Mouse (Mus musculus) G1E (cell line): ENCODE measurements around the gene Axdnd1. TPM values are rescaled to one million over a fixed set of nuclear protein-coding genes. Genes with fewer than 3 reads are reported as not detected.
"Not testable (repeated sequence)": the region's sequence is repeated elsewhere in the genome, so short reads cannot be mapped to it uniquely, and the experiment has no call there.

Experiments used
- ATAC-seq: 2 replicates; pipeline ENCODE4 v1.8.0; 2016; ENCODE audit warnings: mild to moderate bottlenecking; ENCODE audit not compliant: insufficient number of reproducible peaks, poor library complexity, low FRiP score, severe bottlenecking; ENCODE audit errors: extremely low read depth
- DNase-seq: peaks from one replicate; pipeline ENCODE4 v3.0.0; 2012; ENCODE audit warnings: low spot score
- H3K27me3 ChIP-seq: 2 replicates; pipeline ENCODE4 v1.6.1; 2012; ENCODE audit warnings: mild to moderate bottlenecking, low read length, inconsistent platforms; ENCODE audit not compliant: insufficient read depth
- H3K36me3 ChIP-seq: replicated peaks from 2 replicates; pipeline ENCODE3; 2012; ENCODE audit warnings: mild to moderate bottlenecking, inconsistent platforms
- H3K4me1 ChIP-seq: 2 replicates; pipeline ENCODE4 v1.6.1; 2012; ENCODE audit warnings: low read depth, low read length, inconsistent platforms, mixed read lengths; ENCODE audit not compliant: insufficient read depth
- H3K4me3 ChIP-seq: 2 replicates; pipeline ENCODE4 v1.5.1; 2012; ENCODE audit warnings: low read depth, mild to moderate bottlenecking, inconsistent platforms, low read length, moderate library complexity, mixed read lengths
- H3K9me3 ChIP-seq: replicated peaks from 2 replicates; pipeline ENCODE4 v1.6.1; 2012; ENCODE audit warnings: inconsistent platforms
- CTCF ChIP-seq: IDR thresholded peaks from 2 replicates; pipeline ENCODE4 v1.5.1; 2012; ENCODE audit warnings: low read depth, low read length, inconsistent platforms, mixed read lengths
- GATA1 ChIP-seq: IDR thresholded peaks from 2 replicates; pipeline ENCODE4 v1.6.1; 2012; ENCODE audit warnings: borderline replicate concordance, low read length, inconsistent platforms, mixed read lengths
- GATA2 ChIP-seq: IDR thresholded peaks from 2 replicates; pipeline ENCODE4 v1.6.1; 2012; ENCODE audit warnings: low read depth, low read length, inconsistent platforms, borderline replicate concordance
- POLR2AphosphoS5 ChIP-seq: IDR thresholded peaks from 2 replicates; pipeline ENCODE4 v1.6.1; 2012; ENCODE audit warnings: low read depth, low read length, inconsistent platforms; ENCODE audit not compliant: insufficient replicate concordance
- TAL1 ChIP-seq: conservative IDR thresholded peaks from 2 replicates; pipeline ENCODE4 v1.6.1; 2012; ENCODE audit warnings: low read depth, low read length, inconsistent platforms, mixed read lengths
- polyA plus RNA-seq: library from polyadenylated mRNA; stranded (reverse); fragments of >175 nt; gene quantifications from 2 replicates; pipeline ENCODE4 v1.2.3, GENCODE M21; 2012
- total RNA-seq, 2 experiments: library from RNA; stranded (forward) in 1 of 2; stranded (reverse) in 1 of 2; fragments of 200-1000 nt in 1 of 2; fragments of >200 nt in 1 of 2; fragmentation: Nextera tagmentation in 1 of 2; gene quantifications; 2 replicates each; pipeline ENCODE4 v1.2.3; 2014 to 2017

Axdnd1 gene
- total and polyA plus RNA-seq, 3 experiments: 1.4 to 6.7 TPM; not detected in 1

GRCm38 (mm10) chr1:156310630-156311029 is 110.3 kb downstream of the Axdnd1 start, which contains the start of gene Nphs2:
Gene Nphs2, plus strand, starts transcription at chr1:156310727.
- TF ChIP-seq POLR2AphosphoS5: no peak
- TF ChIP-seq GATA1: no peak
- TF ChIP-seq GATA2: no peak
- TF ChIP-seq CTCF: no peak
- TF ChIP-seq TAL1: no peak
- H3K36me3 ChIP-seq: no peaks in the 10 kb centered on the region
- H3K4me1 ChIP-seq: no peaks in the 10 kb centered on the region
- no peak within 1 kb of the TSS for H3K4me3 ChIP-seq
- DNase-seq (no peak), ATAC-seq (no peak)
- H3K9me3 ChIP-seq: no peaks in the 10 kb centered on the region
- H3K27me3 ChIP-seq: peaks cover 12% of the 10 kb centered on the region

DNA sequence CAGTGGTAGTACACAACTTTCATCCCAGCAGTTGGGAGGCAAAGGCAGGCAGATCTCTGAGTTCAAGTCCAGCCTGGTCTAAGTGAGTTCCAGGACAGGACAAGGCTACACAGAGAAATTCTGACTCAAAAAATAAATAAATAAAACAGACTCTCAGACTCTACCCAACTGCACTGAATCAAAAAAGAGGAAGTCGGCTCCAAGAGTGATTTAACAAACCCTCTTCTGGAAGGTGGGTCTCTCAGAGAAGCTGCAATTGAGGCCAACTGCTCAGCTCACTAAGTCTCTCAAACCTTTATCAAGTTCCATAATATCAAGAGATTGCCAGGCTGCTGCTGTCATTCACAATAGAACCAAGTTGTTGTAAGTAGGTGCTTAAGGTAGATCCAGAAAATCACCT is 112.4 kb downstream of the Axdnd1 start:
- Histone ChIP-seq H3K4me3 (no peak overlapping the region), H3K9me3 (no peaks in the 10 kb centered on the region), H3K36me3 (no peaks in the 10 kb centered on the region), H3K27me3 (peaks cover 12% of the 10 kb centered on the region), H3K4me1 (no peaks in the 10 kb centered on the region)
- peak; percentile 12 for DNase-seq
- TF ChIP-seq GATA1: no peak
- TF ChIP-seq CTCF: no peak
- no peak for TF ChIP-seq POLR2AphosphoS5
- TF ChIP-seq GATA2: no peak
- TF ChIP-seq TAL1: no peak
- ATAC-seq: no peak

- H3K36me3 ChIP-seq: no peaks in the 10 kb centered on the region
- no peak for DNase-seq
- H3K4me1 ChIP-seq: no peaks in the 10 kb centered on the region
- TF ChIP-seq TAL1: no peak
- TF ChIP-seq POLR2AphosphoS5: no peak
- no peak for TF ChIP-seq GATA2
- TF ChIP-seq GATA1: no peak
- no peak for ATAC-seq
- peaks cover 8% of the 10 kb centered on the region for H3K9me3 ChIP-seq
- peak within 1 kb of the TSS; percentile 26; the same call in 1 of the 2 replicates for H3K4me3 ChIP-seq
- peaks cover 8% of the 10 kb centered on the region for H3K27me3 ChIP-seq
Measured at GRCm38 (mm10) chr1:156302911-156303749, 117.8 kb downstream of the Axdnd1 start, which contains the start of gene Tdrd5. Gene Tdrd5, minus strand, starts transcription at chr1:156303664.

- DNase-seq (no peak), ATAC-seq (no peak)
- Histone ChIP-seq H3K4me1 (peaks cover 18% of the 10 kb centered on the region), H3K4me3 (no peak overlapping the region), H3K36me3 (no peaks in the 10 kb centered on the region), H3K9me3 (no peaks in the 10 kb centered on the region), H3K27me3 (peaks cover 10% of the 10 kb centered on the region)
- TF ChIP-seq GATA2 (no peak), GATA1 (no peak), TAL1 (no peak), CTCF (no peak), POLR2AphosphoS5 (no peak)
Measured at GRCm38 (mm10) chr1:156290016-156290415, 130.9 kb downstream of the Axdnd1 start.

- not testable (repeated sequence) for DNase-seq, H3K36me3 ChIP-seq, H3K4me3 ChIP-seq, H3K9me3 ChIP-seq
- H3K27me3 ChIP-seq: peaks cover 10% of the 10 kb centered on the region
- H3K4me1 ChIP-seq: peaks cover 23% of the 10 kb centered on the region
- ATAC-seq: 0 out of 2 replicates have a peak, but pooled peaks have one; percentile 40
Measured at GRCm38 (mm10) chr1:156289222-156289587, 131.8 kb downstream of the Axdnd1 start.

- no peaks in the 10 kb centered on the region for H3K9me3 ChIP-seq
- H3K4me3 ChIP-seq: no peak overlapping the region
- ATAC-seq: 0 out of 2 replicates have a peak, but pooled peaks have one; percentile 15
- peaks cover 10% of the 10 kb centered on the region for H3K27me3 ChIP-seq
- DNase-seq: no peak
- H3K36me3 ChIP-seq: no peaks in the 10 kb centered on the region
- H3K4me1 ChIP-seq: peaks cover 26% of the 10 kb centered on the region
- TF ChIP-seq CTCF (no peak), POLR2AphosphoS5 (no peak), TAL1 (no peak), GATA1 (no peak), GATA2 (no peak)
Measured at GRCm38 (mm10) chr1:156288556-156289221, 132.3 kb downstream of the Axdnd1 start.
